8 mouse cellular contexts compared by ENCODE assay signal in the genomic region with DNA sequence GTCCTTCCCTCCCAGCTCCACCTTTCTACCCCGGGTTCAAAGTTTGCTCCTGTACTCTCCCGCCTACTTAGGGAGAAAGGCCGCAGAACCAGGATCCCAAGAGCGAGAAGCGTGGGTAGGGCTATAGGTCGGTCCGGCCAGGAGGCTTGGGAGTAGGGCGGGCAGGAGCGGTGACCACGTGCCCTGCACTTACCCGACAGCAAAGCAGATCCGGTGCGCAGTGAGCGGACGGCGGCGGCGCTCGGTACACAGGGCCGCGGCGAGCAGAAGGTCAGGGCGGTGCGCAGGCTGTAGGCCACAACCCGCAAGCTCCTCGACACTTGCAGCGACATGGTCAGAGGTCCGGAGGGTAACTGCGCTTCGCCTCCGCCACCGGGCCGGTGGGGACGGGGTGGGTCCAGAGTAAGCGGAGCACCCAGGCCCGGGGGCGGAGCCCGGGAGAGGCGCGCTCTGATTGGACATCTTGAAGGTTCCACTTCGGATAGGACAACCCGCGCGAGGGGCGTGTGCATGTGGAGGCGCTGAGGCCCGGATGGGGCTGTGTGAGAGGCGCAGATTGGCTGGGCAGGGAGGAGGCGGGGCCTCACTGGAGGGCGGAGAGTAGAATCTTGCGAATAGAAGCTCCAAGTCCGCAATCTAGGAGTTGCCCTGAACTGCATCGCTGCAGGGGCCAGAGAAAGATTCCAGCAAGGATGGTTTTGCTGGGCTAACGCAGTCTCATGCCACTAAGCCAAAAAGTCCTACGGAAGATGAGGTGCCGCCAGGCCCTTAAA. TPM values are rescaled to one million over a fixed set of nuclear protein-coding genes. Genes with fewer than 3 reads are reported as not detected.
DNase-seq lines count a peak whose midpoint lies in the region; ATAC-seq lines count a peak whose summit lies in the region.

Gene Gcsh, minus strand, starts transcription at position 443 of the 773 bp plus-strand sequence.

- H3K4me3 ChIP-seq in hindbrain, embryonic 12.5 days, result peak within 1 kb of the TSS; percentile 65

- H3K27ac ChIP-seq in hindbrain, embryonic 12.5 days, result no peak within 1 kb of the TSS

- WGBS in hindbrain, embryonic 12.5 days, result under 1% methylated on average over 56 of the region's 56 CpGs

- no peaks in the 10 kb centered on the region for H3K9me3 ChIP-seq in hindbrain, embryonic 12.5 days (replicated peaks)

- H3K4me1 ChIP-seq in hindbrain, embryonic 12.5 days, result peaks cover 13% of the 10 kb centered on the region

- H3K27me3 ChIP-seq in hindbrain, embryonic 12.5 days, result 0 out of 2 replicates have a peak, but pooled peaks cover 3% of the 10 kb centered on the region

- peak within 1 kb of the TSS; percentile 64 for H3K9ac ChIP-seq in hindbrain, embryonic 12.5 days

- DNase-seq in NIH3T3 (ENCODE audit: low read depth), result peak; percentile 99
- peak; percentile 98 to 99 for DNase-seq in cerebellum, postnatal 10 days
- DNase-seq in frontal cortex, postnatal 10 days (ENCODE audit: low spot score in 2 of 2), result peak; percentile 97 to 98
- peak; percentile 97 to 98 for DNase-seq in layer of hippocampus, postnatal 14 days (ENCODE audit: low spot score in 2 of 2)
- DNase-seq in lung, postnatal 14 days, result peak; percentile 99
- DNase-seq in retina, adult 2 months (ENCODE audit: low read depth, low spot score), result peak; percentile 90
- DNase-seq in thymus, postnatal 36 days, result peak; percentile 97 to 98

- peak within 1 kb of the TSS; percentile 86 for H3K4me2 ChIP-seq in hindbrain, embryonic 12.5 days (replicated peaks)

- 0 out of 2 replicates have a peak, but pooled peaks cover under 1% of the 10 kb centered on the region for H3K36me3 ChIP-seq in hindbrain, embryonic 12.5 days

- ATAC-seq in hindbrain, embryonic 12.5 days (ENCODE audit: low FRiP score), result peak; percentile 100

RNA-seq across cellular contexts. Expression of gene Gcsh, which starts in this region (rescaled TPM):
- 95.3 and 98.7 TPM in 2 replicates for polyA plus RNA-seq in hindbrain, embryonic 12.5 days (2016; fragmentation: Nextera tagmentation; extraction: Ambion mirVana)
- 10 to 100 TPM; 49.1 to 55.1 TPM for total RNA-seq in layer of hippocampus, postnatal 14 days (2021)
